Mouse (Mus musculus) left cerebral cortex, postnatal 14 days (tissue): ENCODE measurements around the gene Inka1. TPM values are rescaled to one million over a fixed set of nuclear protein-coding genes. Genes with fewer than 3 reads are reported as not detected.

Source experiments
- total RNA-seq, 2 experiments: library from RNA; stranded (reverse); gene quantifications; 2 replicates each; pipeline ENCODE4 v1.2.3; 2021

The Inka1 gene
- total RNA-seq, 2 experiments from 2014 or later: 2.7 to 3.1 TPM

Other genes starting within 250 kb of the Inka1 start
- gene Rbm5, start 214.9 kb downstream of the Inka1 start, total RNA-seq: 100 to 1,000 TPM; 147 to 166 TPM
- 10 to 100 TPM; 57.0 to 57.8 TPM for gene Rbm6, start 112.6 kb downstream of the Inka1 start, total RNA-seq
- gene Mon1a, start 97.7 kb downstream of the Inka1 start, total RNA-seq: 10 to 100 TPM; 21.2 to 21.9 TPM
- gene Mst1r, start 79.0 kb downstream of the Inka1 start, total RNA-seq: 1 to 10 TPM; 1.2 to 1.7 TPM
- not detected for gene Actl11, start 57.4 kb downstream of the Inka1 start, total RNA-seq
- 100 to 1,000 TPM; 382 to 398 TPM for gene Camkv, start 50.2 kb downstream of the Inka1 start, total RNA-seq
- 10 to 100 TPM in 1 of 2 experiments, 1 to 10 TPM in 1; 9.3 to 12.0 TPM for gene Traip, start 35.7 kb downstream of the Inka1 start, total RNA-seq
- 1 to 10 TPM; 3.6 to 4.2 TPM for gene Uba7, start 10.4 kb downstream of the Inka1 start, total RNA-seq
- under 1 TPM in 1 of 2 experiments, not detected in 1; 0.79 TPM for gene Gm20661, start 2.8 kb downstream of the Inka1 start, total RNA-seq
- gene Cdhr4, start 6.6 kb upstream of the Inka1 start, total RNA-seq: 1 to 10 TPM; 1.7 to 1.9 TPM
- 1 to 10 TPM; 2.1 to 3.2 TPM for gene Gm20662, start 10.5 kb upstream of the Inka1 start, total RNA-seq
- 100 to 1,000 TPM; 175 to 179 TPM for gene Ip6k1, start 16.6 kb upstream of the Inka1 start, total RNA-seq
- gene Gmppb, start 63.4 kb upstream of the Inka1 start, total RNA-seq: 10 to 100 TPM; 19.0 to 22.1 TPM
- gene Amigo3, start 67.3 kb upstream of the Inka1 start, total RNA-seq: 1 to 10 TPM; 1.5 to 2.0 TPM
- not detected for gene Mst1, start 94.6 kb upstream of the Inka1 start, total RNA-seq
- 100 to 1,000 TPM in 1 of 2 experiments, 10 to 100 TPM in 1; 93.9 to 103 TPM for gene Rnf123, start 97.5 kb upstream of the Inka1 start, total RNA-seq
- 10 to 100 TPM; 33.3 to 35.4 TPM for gene Apeh, start 108.7 kb upstream of the Inka1 start, total RNA-seq
- 100 to 1,000 TPM; 223 to 244 TPM for gene Bsn, start 204.5 kb upstream of the Inka1 start, total RNA-seq